Mouse (Mus musculus): ENCODE results near the gene Taf8. TPM values are rescaled to one million over a fixed set of nuclear protein-coding genes. Genes with fewer than 3 reads are reported as not detected.

Taf8 gene
- polyA plus RNA-seq, 1 experiment from 2014 or later: 15.2 TPM

GRCm38 (mm10) chr17:47518205-47518604 is 16.1 kb upstream of the Taf8 start:
- peak overlapping the region; percentile 62 for H3K27ac ChIP-seq (replicated peaks)
- H3K36me3 ChIP-seq (replicated peaks): peaks cover 5% of the 10 kb centered on the region
- no peak overlapping the region for H3K4me2 ChIP-seq
- H3K27me3 ChIP-seq: no peaks in the 10 kb centered on the region
- no peaks in the 10 kb centered on the region; the same call in 1 of the 2 replicates for H3K9me3 ChIP-seq (replicated peaks)
- WGBS (ENCODE audit: insufficient replicate concordance): 54% methylated on average over 8 of the region's 8 CpGs
- no peak overlapping the region for H3K4me3 ChIP-seq (replicated peaks)
- no peak for ATAC-seq (ENCODE audit: insufficient read depth)
- H3K4me1 ChIP-seq (replicated peaks): peaks cover 92% of the 10 kb centered on the region
- no peak overlapping the region for H3K9ac ChIP-seq

GRCm38 (mm10) chr17:47516232-47516631 is 14.1 kb upstream of the Taf8 start:
- Histone ChIP-seq H3K36me3 (replicated peaks) (peaks cover 5% of the 10 kb centered on the region), H3K4me1 (replicated peaks) (peaks cover 92% of the 10 kb centered on the region), H3K4me3 (replicated peaks) (no peak overlapping the region), H3K4me2 (no peak overlapping the region), H3K27me3 (no peaks in the 10 kb centered on the region), H3K9ac (no peak overlapping the region), H3K27ac (replicated peaks) (no peak overlapping the region), H3K9me3 (replicated peaks) (no peaks in the 10 kb centered on the region; the same call in 1 of the 2 replicates)
- no peak for ATAC-seq (ENCODE audit: insufficient read depth)
- 92% methylated on average over 3 of the region's 3 CpGs for WGBS (ENCODE audit: insufficient replicate concordance)

- ATAC-seq (ENCODE audit: insufficient read depth): no peak
- no peak overlapping the region for H3K9ac ChIP-seq
- H3K27ac ChIP-seq (replicated peaks): 0 out of 2 replicates have a peak overlapping the region, but pooled peaks have one; percentile 25
- WGBS (ENCODE audit: insufficient replicate concordance): 44% methylated on average over 7 of the region's 7 CpGs
- no peak overlapping the region for H3K4me3 ChIP-seq (replicated peaks)
- H3K4me1 ChIP-seq (replicated peaks): peaks cover 91% of the 10 kb centered on the region
- H3K27me3 ChIP-seq: no peaks in the 10 kb centered on the region
- no peaks in the 10 kb centered on the region; the same call in 1 of the 2 replicates for H3K9me3 ChIP-seq (replicated peaks)
- H3K4me2 ChIP-seq: no peak overlapping the region
- peaks cover 5% of the 10 kb centered on the region for H3K36me3 ChIP-seq (replicated peaks)
These were observed 13.2 kb upstream of the Taf8 start for GRCm38 (mm10) chr17:47515180-47515844.

- peaks cover 89% of the 10 kb centered on the region for H3K4me1 ChIP-seq (replicated peaks)
- H3K4me2 ChIP-seq: no peak overlapping the region
- H3K27me3 ChIP-seq: no peaks in the 10 kb centered on the region
- peak overlapping the region; percentile 87 for H3K27ac ChIP-seq (replicated peaks)
- no peaks in the 10 kb centered on the region; the same call in 1 of the 2 replicates for H3K9me3 ChIP-seq (replicated peaks)
- H3K36me3 ChIP-seq (replicated peaks): peaks cover 5% of the 10 kb centered on the region
- no peak for ATAC-seq (ENCODE audit: insufficient read depth)
- H3K4me3 ChIP-seq (replicated peaks): no peak overlapping the region
- 57% methylated on average over 10 of the region's 10 CpGs for WGBS (ENCODE audit: insufficient replicate concordance)
- H3K9ac ChIP-seq: peak overlapping the region; percentile 28; the same call in 1 of the 2 replicates
These were observed 11.1 kb upstream of the Taf8 start for GRCm38 (mm10) chr17:47512956-47513775.

GRCm38 (mm10) chr17:47511111-47512020 is 9.3 kb upstream of the Taf8 start:
- no peaks in the 10 kb centered on the region for H3K27me3 ChIP-seq
- peak overlapping the region; percentile 87 for H3K27ac ChIP-seq (replicated peaks)
- WGBS (ENCODE audit: insufficient replicate concordance): 15% methylated on average over 25 of the region's 25 CpGs
- H3K9ac ChIP-seq: peak overlapping the region; percentile 46
- H3K4me1 ChIP-seq (replicated peaks): peaks cover 91% of the 10 kb centered on the region
- H3K9me3 ChIP-seq (replicated peaks): no peaks in the 10 kb centered on the region; the same call in 1 of the 2 replicates
- H3K4me2 ChIP-seq: peak overlapping the region; percentile 66
- H3K36me3 ChIP-seq (replicated peaks): peaks cover 4% of the 10 kb centered on the region
- peak overlapping the region; percentile 39 for H3K4me3 ChIP-seq (replicated peaks)
- peak; percentile 85 for ATAC-seq (ENCODE audit: insufficient read depth)

GRCm38 (mm10) chr17:47509031-47509705 is 7.1 kb upstream of the Taf8 start:
- Histone ChIP-seq H3K4me2 (no peak overlapping the region), H3K36me3 (replicated peaks) (no peaks in the 10 kb centered on the region), H3K9ac (0 out of 2 replicates have a peak overlapping the region, but pooled peaks have one; percentile 6), H3K4me3 (replicated peaks) (no peak overlapping the region), H3K27ac (replicated peaks) (peak overlapping the region; percentile 94), H3K27me3 (no peaks in the 10 kb centered on the region), H3K4me1 (replicated peaks) (peaks cover 95% of the 10 kb centered on the region), H3K9me3 (replicated peaks) (no peaks in the 10 kb centered on the region)
- 39% methylated on average over 9 of the region's 9 CpGs for WGBS (ENCODE audit: insufficient replicate concordance)
- ATAC-seq (ENCODE audit: insufficient read depth): no peak

- Histone ChIP-seq H3K4me2 (peak overlapping the region; percentile 77), H3K4me3 (replicated peaks) (peak overlapping the region; percentile 48), H3K9ac (peak overlapping the region; percentile 57), H3K4me1 (replicated peaks) (peaks cover 90% of the 10 kb centered on the region), H3K27me3 (no peaks in the 10 kb centered on the region), H3K9me3 (replicated peaks) (no peaks in the 10 kb centered on the region), H3K36me3 (replicated peaks) (no peaks in the 10 kb centered on the region), H3K27ac (replicated peaks) (peak overlapping the region; percentile 94)
- peak; percentile 51 for ATAC-seq (ENCODE audit: insufficient read depth)
- 3% methylated on average over 12 of the region's 12 CpGs for WGBS (ENCODE audit: insufficient replicate concordance)
These were observed 6.0 kb upstream of the Taf8 start for GRCm38 (mm10) chr17:47508012-47508608.

GRCm38 (mm10) chr17:47507523-47507922 is 5.4 kb upstream of the Taf8 start:
- peak overlapping the region; percentile 48; the same call in 1 of the 2 replicates for H3K4me3 ChIP-seq (replicated peaks)
- peak overlapping the region; percentile 94 for H3K27ac ChIP-seq (replicated peaks)
- H3K4me2 ChIP-seq: peak overlapping the region; percentile 77
- H3K9ac ChIP-seq: peak overlapping the region; percentile 6; the same call in 1 of the 2 replicates
- H3K36me3 ChIP-seq (replicated peaks): no peaks in the 10 kb centered on the region
- H3K4me1 ChIP-seq (replicated peaks): peaks cover 86% of the 10 kb centered on the region
- WGBS (ENCODE audit: insufficient replicate concordance): 42% methylated on average over 2 of the region's 2 CpGs
- no peaks in the 10 kb centered on the region for H3K27me3 ChIP-seq
- ATAC-seq (ENCODE audit: insufficient read depth): no peak
- H3K9me3 ChIP-seq (replicated peaks): no peaks in the 10 kb centered on the region

GRCm38 (mm10) chr17:47506697-47507096 is 4.6 kb upstream of the Taf8 start:
- no peak overlapping the region for H3K4me3 ChIP-seq (replicated peaks)
- H3K27me3 ChIP-seq: no peaks in the 10 kb centered on the region
- no peaks in the 10 kb centered on the region for H3K36me3 ChIP-seq (replicated peaks)
- no peaks in the 10 kb centered on the region for H3K9me3 ChIP-seq (replicated peaks)
- H3K27ac ChIP-seq (replicated peaks): peak overlapping the region; percentile 77
- H3K4me2 ChIP-seq: no peak overlapping the region
- peaks cover 82% of the 10 kb centered on the region for H3K4me1 ChIP-seq (replicated peaks)
- H3K9ac ChIP-seq: no peak overlapping the region; the same call in 1 of the 2 replicates
- WGBS (ENCODE audit: insufficient replicate concordance): 82% methylated on average over 4 of the region's 4 CpGs
- no peak for ATAC-seq (ENCODE audit: insufficient read depth)

- H3K4me2 ChIP-seq: peak overlapping the region; percentile 79
- peaks cover under 1% of the 10 kb centered on the region; the same call in 1 of the 2 replicates for H3K36me3 ChIP-seq (replicated peaks)
- no peak for ATAC-seq (ENCODE audit: insufficient read depth)
- WGBS (ENCODE audit: insufficient replicate concordance): 72% methylated on average over 1 of the region's 1 CpGs
- peak overlapping the region; percentile 77; the same call in 1 of the 2 replicates for H3K27ac ChIP-seq (replicated peaks)
- no peaks in the 10 kb centered on the region for H3K9me3 ChIP-seq (replicated peaks)
- no peak overlapping the region; the same call in 1 of the 2 replicates for H3K9ac ChIP-seq
- H3K4me3 ChIP-seq (replicated peaks): peak overlapping the region; percentile 53; the same call in 1 of the 2 replicates
- peaks cover 81% of the 10 kb centered on the region for H3K4me1 ChIP-seq (replicated peaks)
- no peaks in the 10 kb centered on the region for H3K27me3 ChIP-seq
These were observed 4.0 kb upstream of the Taf8 start for GRCm38 (mm10) chr17:47506042-47506441.

All from liver, embryonic 15.5 days (tissue).